Mouse (Mus musculus): ENCODE results near the gene Kcnab3.

- TF ChIP-seq EP300 (IDR thresholded peaks at IDR 0.05; ENCODE audit: low read depth): no peak
- TF ChIP-seq CTCF (IDR thresholded peaks at IDR 0.05; ENCODE audit: low read depth): no peak
Observed at GRCm38 (mm10) chr11:69377766-69378165, 51.7 kb downstream of the Kcnab3 start.

All from liver, postnatal 0 days (tissue).